Mouse (Mus musculus) spleen, postnatal 0 days (tissue): ENCODE data around the gene Tmem179b. TPM values are rescaled to one million over a fixed set of nuclear protein-coding genes. Genes with fewer than 3 reads are reported as not detected.

Experiments used
- polyA plus RNA-seq: library from polyadenylated mRNA; unstranded; fragments of >200 nt; fragmentation: Nextera tagmentation; extraction: Ambion mirVana; gene quantifications from 2 replicates; pipeline ENCODE4 v1.2.1, GENCODE M21; 2015

The Tmem179b gene
- polyA plus RNA-seq = 134 and 140 TPM in 2 replicates

GRCm38 (mm10) chr19:8774086-8774835, at the start of gene Tmem179b:
TSS of gene Tmem179b (minus strand) at chr19:8774467.

GRCm38 (mm10) chr19:8819596-8820423, 45.5 kb upstream of the Tmem179b start, which contains the start of gene Hnrnpul2:
TSS of gene Hnrnpul2 (plus strand) at chr19:8820010.

GRCm38 (mm10) chr19:8818801-8819595, 44.7 kb upstream of the Tmem179b start, which contains the start of gene Ttc9c:
TSS of gene Ttc9c (minus strand) at chr19:8819333.

GRCm38 (mm10) chr19:8802130-8802821, 28.0 kb upstream of the Tmem179b start, which contains the start of gene Zbtb3:
TSS of gene Zbtb3 (plus strand) at chr19:8802555.

GRCm38 (mm10) chr19:8798264-8798946, 24.1 kb upstream of the Tmem179b start, which contains the start of gene Polr2g:
TSS of gene Polr2g (minus strand) at chr19:8798577.

GRCm38 (mm10) chr19:8786008-8786781, 11.9 kb upstream of the Tmem179b start, which contains the start of gene Taf6l:
TSS of gene Taf6l (minus strand) at chr19:8786417.

GRCm38 (mm10) chr19:8770567-8771270, 3.5 kb downstream of the Tmem179b start, which contains the start of gene Tmem223:
TSS of gene Tmem223 (plus strand) at chr19:8770996.

GRCm38 (mm10) chr19:8756635-8757387, 17.5 kb downstream of the Tmem179b start, which contains the start of gene Nxf1:
TSS of gene Nxf1 (plus strand) at chr19:8757073.

GRCm38 (mm10) chr19:8741243-8741869, 32.9 kb downstream of the Tmem179b start, which contains the start of gene Stx5a:
TSS of gene Stx5a (plus strand) at chr19:8741413.

GRCm38 (mm10) chr19:8740603-8741002, 33.7 kb downstream of the Tmem179b start, which contains the start of gene 1700092M07Rik:
TSS of gene 1700092M07Rik (plus strand) at chr19:8740718.

GRCm38 (mm10) chr19:8735389-8736159, 38.7 kb downstream of the Tmem179b start, which contains the start of gene Wdr74:
TSS of gene Wdr74 (plus strand) at chr19:8735827.

GRCm38 (mm10) chr19:8722907-8723573, 51.2 kb downstream of the Tmem179b start, which contains the start of gene Slc3a2:
TSS of gene Slc3a2 (minus strand) at chr19:8723369.

